In the genomic region with DNA sequence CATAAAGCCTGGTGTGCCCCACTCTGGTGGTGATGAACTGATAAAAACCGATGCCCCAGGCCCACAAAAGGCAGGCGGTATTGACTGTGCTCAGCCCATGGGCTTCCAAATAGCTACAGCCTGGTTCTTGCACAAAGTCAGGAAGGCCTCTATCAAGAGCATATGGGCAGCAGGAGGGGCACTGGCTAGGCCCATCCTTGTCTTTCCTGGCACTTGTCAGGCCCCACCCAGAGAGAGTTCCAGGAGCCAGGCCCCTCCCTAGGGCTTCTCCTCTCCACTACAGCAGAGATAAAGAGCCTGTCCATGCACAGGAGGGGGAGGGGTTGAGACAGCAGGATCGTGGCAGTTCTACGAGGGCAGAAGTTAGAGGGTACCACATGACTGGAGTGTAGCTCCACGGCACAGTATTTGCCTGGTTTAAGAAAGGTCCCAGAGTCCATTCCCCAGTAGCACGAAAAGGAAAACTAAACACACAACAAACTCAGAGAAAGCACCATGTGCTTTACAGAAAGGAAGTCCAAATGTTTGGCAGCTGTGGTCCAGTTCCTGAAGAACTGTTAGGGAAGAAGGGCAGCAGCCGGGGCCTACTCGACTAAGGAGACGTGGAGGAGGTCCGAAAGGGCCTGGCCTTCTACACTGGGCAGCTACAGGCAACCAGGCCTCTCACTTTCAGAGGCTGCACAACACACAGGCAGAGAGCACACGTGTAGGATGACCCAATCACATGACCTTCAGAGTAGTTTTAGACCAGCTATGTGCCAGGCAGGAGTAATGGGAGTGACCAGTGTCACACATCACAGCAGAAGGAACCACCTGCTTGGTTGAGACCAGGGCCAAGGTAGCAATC, we compare ENCODE assay signal across 8 mouse cellular contexts. TPM values are rescaled to one million over a fixed set of nuclear protein-coding genes. Genes with fewer than 3 reads are reported as not detected.
DNase-seq lines count a peak whose midpoint lies in the region; ATAC-seq and TF ChIP-seq lines count a peak whose summit lies in the region.

No protein-coding gene starts in this region.

- no peak overlapping the region for H3K4me2 ChIP-seq in kidney, embryonic 14.5 days (replicated peaks; ENCODE audit: low read depth, low read length)

- no peak overlapping the region for H3K9ac ChIP-seq in kidney, embryonic 14.5 days (ENCODE audit: low read depth, low read length)

- DNase-seq in kidney, adult 11 months: no peak
- peak; percentile 43 to 51 for DNase-seq in kidney, postnatal 36 days
- no peak for DNase-seq in right cerebral cortex, postnatal 25 days
- DNase-seq in left cerebral cortex, postnatal 36 days (ENCODE audit: low spot score in 2 of 2): no peak
- no peak for DNase-seq in right cerebral cortex, postnatal 14 days

- intact Hi-C loops in left cerebral cortex, postnatal 36 days (cut with DNase I): no loop called here

- peak overlapping the region; percentile 53 for H3K27ac ChIP-seq in kidney, embryonic 14.5 days (ENCODE audit: low read depth, low read length)
- H3K27ac ChIP-seq in small intestine, adult 2 months (ENCODE audit: insufficient read depth, low read depth, low read length): peak overlapping the region; percentile 64

- H3K27me3 ChIP-seq in kidney, embryonic 14.5 days (ENCODE audit: control insufficient read depth, insufficient read depth, low read length): no peaks in the 10 kb centered on the region
- no peaks in the 10 kb centered on the region for H3K27me3 ChIP-seq in small intestine, adult 2 months (ENCODE audit: control insufficient read depth, insufficient read depth, low read length)

- no peak for TF ChIP-seq POLR2A in small intestine, adult 2 months (IDR thresholded peaks at IDR 0.05; ENCODE audit: low read depth, low read length)

- H3K4me3 ChIP-seq in kidney, embryonic 14.5 days (ENCODE audit: low read length): no peak overlapping the region
- H3K4me3 ChIP-seq in small intestine, adult 2 months (ENCODE audit: low read depth, low read length): no peak overlapping the region

- 57% methylated on average over 11 of the region's 11 CpGs for WGBS in kidney, embryonic 14.5 days
- WGBS in small intestine, adult 2 months: 35% methylated on average over 11 of the region's 11 CpGs

- TF ChIP-seq CTCF in small intestine, adult 2 months (IDR thresholded peaks at IDR 0.05; ENCODE audit: extremely low read depth, insufficient read length, insufficient replicate concordance, low read depth, low read length): no peak

- ATAC-seq in kidney, embryonic 14.5 days (ENCODE audit: low FRiP score, low TSS enrichment): no peak
- ATAC-seq in erythroid progenitor cell, adult 5-6 weeks (replicated peaks; ENCODE audit: low FRiP score, poor library complexity, severe bottlenecking): peak; percentile 65

- H3K9me3 ChIP-seq in kidney, embryonic 14.5 days (ENCODE audit: control insufficient read depth, low read length): no peaks in the 10 kb centered on the region

- peaks cover 71% of the 10 kb centered on the region for H3K4me1 ChIP-seq in kidney, embryonic 14.5 days (ENCODE audit: control insufficient read depth, insufficient read depth, low read length)
- peaks cover 34% of the 10 kb centered on the region for H3K4me1 ChIP-seq in small intestine, adult 2 months (ENCODE audit: control insufficient read depth, insufficient read depth, insufficient read length, low read length)

- no peaks in the 10 kb centered on the region; the same call in 1 of the 2 replicates for H3K36me3 ChIP-seq in kidney, embryonic 14.5 days (ENCODE audit: control insufficient read depth, insufficient read depth, low read length)
- H3K36me3 ChIP-seq in small intestine, adult 2 months (ENCODE audit: control insufficient read depth, insufficient read depth, low read length): peaks cover 2% of the 10 kb centered on the region; the same call in 1 of the 2 replicates

RNA-seq across cellular contexts. Expression of a gene that starts 3.8 kb away (rescaled TPM):
- polyA plus RNA-seq in kidney, embryonic 14.5 days (2014; fragmentation: Nextera tagmentation; extraction: Ambion mirVana): 2.3 and 2.9 TPM in 2 replicates
- 37.7 and 44.7 TPM in 2 replicates for total RNA-seq in erythroid progenitor cell, adult 5-6 weeks (2015; ENCODE audit: low replicate concordance)
- 27.1 and 64.4 TPM in 2 replicates for total RNA-seq in erythroid progenitor cell, adult 5-6 weeks (2017; ENCODE audit: low replicate concordance)
- 0.72 and 2.2 TPM in 2 replicates for polyA plus RNA-seq in small intestine, adult 2 months (2012; rRNA removed)
- not detected for total RNA-seq in left cerebral cortex, postnatal 36 days (2021)

RNA-seq across cellular contexts. Expression of a gene that starts 8.2 kb away (rescaled TPM):
- polyA plus RNA-seq in kidney, embryonic 14.5 days (2014; fragmentation: Nextera tagmentation; extraction: Ambion mirVana): 9.4 and 9.6 TPM in 2 replicates
- total RNA-seq in erythroid progenitor cell, adult 5-6 weeks (2015; ENCODE audit: low replicate concordance): 4.3 and 15.1 TPM in 2 replicates
- total RNA-seq in erythroid progenitor cell, adult 5-6 weeks (2017; ENCODE audit: low replicate concordance): 0.23 and 6.4 TPM in 2 replicates
- 8.8 and 9.7 TPM in 2 replicates for polyA plus RNA-seq in small intestine, adult 2 months (2012; rRNA removed)
- not detected for total RNA-seq in left cerebral cortex, postnatal 36 days (2021)

RNA-seq across cellular contexts. Expression of a gene that starts 29.5 kb away (rescaled TPM):
- polyA plus RNA-seq in kidney, embryonic 14.5 days (2014; fragmentation: Nextera tagmentation; extraction: Ambion mirVana): 41.4 and 48.1 TPM in 2 replicates
- 16.6 and 17.6 TPM in 2 replicates for total RNA-seq in erythroid progenitor cell, adult 5-6 weeks (2015; ENCODE audit: low replicate concordance)
- 224 and 296 TPM in 2 replicates for total RNA-seq in erythroid progenitor cell, adult 5-6 weeks (2017; ENCODE audit: low replicate concordance)
- 15.2 and 27.1 TPM in 2 replicates for polyA plus RNA-seq in small intestine, adult 2 months (2012; rRNA removed)
- total RNA-seq in left cerebral cortex, postnatal 36 days (2021): 10 to 100 TPM; 47.6 to 48.3 TPM

RNA-seq across cellular contexts. Expression of a gene that starts 29.7 kb away (rescaled TPM):
- polyA plus RNA-seq in kidney, embryonic 14.5 days (2014; fragmentation: Nextera tagmentation; extraction: Ambion mirVana): 13.0 and 19.1 TPM in 2 replicates
- 16.3 and 17.7 TPM in 2 replicates for total RNA-seq in erythroid progenitor cell, adult 5-6 weeks (2015; ENCODE audit: low replicate concordance)
- total RNA-seq in erythroid progenitor cell, adult 5-6 weeks (2017; ENCODE audit: low replicate concordance): 13.8 and 33.5 TPM in 2 replicates
- 5.8 and 9.2 TPM in 2 replicates for polyA plus RNA-seq in small intestine, adult 2 months (2012; rRNA removed)
- 10 to 100 TPM; 23.4 to 30.7 TPM for total RNA-seq in left cerebral cortex, postnatal 36 days (2021)

RNA-seq across cellular contexts. Expression of a gene that starts 45.4 kb away (rescaled TPM):
- polyA plus RNA-seq in kidney, embryonic 14.5 days (2014; fragmentation: Nextera tagmentation; extraction: Ambion mirVana): 2.8 and 5.5 TPM in 2 replicates
- total RNA-seq in erythroid progenitor cell, adult 5-6 weeks (2015; ENCODE audit: low replicate concordance): not detected in 2 replicates
- total RNA-seq in erythroid progenitor cell, adult 5-6 weeks (2017; ENCODE audit: low replicate concordance): not detected in 2 replicates
- 539 and 1,655 TPM in 2 replicates for polyA plus RNA-seq in small intestine, adult 2 months (2012; rRNA removed)
- total RNA-seq in left cerebral cortex, postnatal 36 days (2021): under 1 TPM; 0.34 to 0.52 TPM

Comparison
In these comparisons a context has a peak if more than half of its experiments do, and no peak if none do; other contexts are left out.
1. DNase-seq: peak in kidney, postnatal 36 days (2 of 2); none in kidney, adult 11 months (single experiment), right cerebral cortex, postnatal 25 days (single experiment), left cerebral cortex, postnatal 36 days (0 of 2) and right cerebral cortex, postnatal 14 days (single experiment).
2. RNA of a gene that starts 3.8 kb away (total RNA-seq): 27.1 to 64.4 TPM in erythroid progenitor cell, adult 5-6 weeks; not detected in left cerebral cortex, postnatal 36 days; every median in the first group is over 10 times any median in the second.